Mouse (Mus musculus) large intestine, adult 2 months (tissue): ENCODE data around the gene Pnpla3. TPM values are rescaled to one million over a fixed set of nuclear protein-coding genes. Genes with fewer than 3 reads are reported as not detected.

Source experiments
- polyA plus RNA-seq: library from polyadenylated mRNA; depleted of rRNA; stranded (reverse); fragments of >200 nt; gene quantifications from 2 replicates; pipeline ENCODE4 v1.2.3, GENCODE M21; 2012; rRNA removed

Gene Pnpla3
- polyA plus RNA-seq, 1 experiment = 8.1 TPM

Other genes starting within 250 kb of the Pnpla3 start
- not detected in 2 replicates for gene Efcab6, start 102.5 kb upstream of the Pnpla3 start, polyA plus RNA-seq
- 2.7 TPM in 2 replicates for gene Sult4a1, start 62.1 kb upstream of the Pnpla3 start, polyA plus RNA-seq
- gene Pnpla5, start 44.7 kb upstream of the Pnpla3 start, polyA plus RNA-seq = 0.04 TPM in 1 of 2 replicates, not detected in the other
- 15.6 and 20.4 TPM in 2 replicates for gene Samm50, start 24.4 kb downstream of the Pnpla3 start, polyA plus RNA-seq
- gene Parvb, start 64.2 kb downstream of the Pnpla3 start, polyA plus RNA-seq = 3.3 and 3.6 TPM in 2 replicates
- gene Parvg, start 156.2 kb downstream of the Pnpla3 start, polyA plus RNA-seq = 5.7 and 6.2 TPM in 2 replicates